Mouse (Mus musculus) ES-CJ7 (cell line): ENCODE data around the gene Irak2.
A peak's percentile ranks its signal among the peaks of the same experiment; 100 is the strongest.

Experiments
- DNase-seq: peaks from one replicate; pipeline ENCODE4 v3.0.0; 2011; ENCODE audit warnings: low read depth, low spot score

Irak2 gene

GRCm38 (mm10) chr6:113638302-113639040 lies at the start of gene Irak2:
TSS of gene Irak2 (plus strand) at chr6:113638467.
- peak; percentile 96 for DNase-seq

GRCm38 (mm10) chr6:113592637-113593036 lies 45.6 kb upstream of the Irak2 start:
- no peak for DNase-seq

- no peak for DNase-seq
These were observed 40.3 kb upstream of the Irak2 start for GRCm38 (mm10) chr6:113597945-113598344.

GRCm38 (mm10) chr6:113599833-113600232 lies 38.4 kb upstream of the Irak2 start:
- no peak for DNase-seq

GRCm38 (mm10) chr6:113600543-113601139 lies 37.6 kb upstream of the Irak2 start, which contains the start of gene Fancd2os:
TSS of gene Fancd2os (minus strand) at chr6:113600715.
- DNase-seq, result peak; percentile 94

- DNase-seq, result peak; percentile 67
These were observed 35.4 kb upstream of the Irak2 start for GRCm38 (mm10) chr6:113602821-113603220.

- no peak for DNase-seq
These were observed 34.3 kb upstream of the Irak2 start for GRCm38 (mm10) chr6:113603993-113604392.

- DNase-seq, result peak; percentile 98
These were observed 33.6 kb upstream of the Irak2 start, which contains the start of gene Brk1 for GRCm38 (mm10) chr6:113604432-113605223. TSS of gene Brk1 (plus strand) at chr6:113604772.

GRCm38 (mm10) chr6:113605224-113605545 lies 33.1 kb upstream of the Irak2 start:
- DNase-seq, result no peak

GRCm38 (mm10) chr6:113608871-113609270 lies 29.4 kb upstream of the Irak2 start:
- DNase-seq, result no peak

- no peak for DNase-seq
These were observed 29.0 kb upstream of the Irak2 start for GRCm38 (mm10) chr6:113609293-113609692.

- no peak for DNase-seq
These were observed 25.9 kb upstream of the Irak2 start for GRCm38 (mm10) chr6:113612258-113612969.

- DNase-seq, result no peak
These were observed 24.1 kb upstream of the Irak2 start for GRCm38 (mm10) chr6:113614152-113614551.

GRCm38 (mm10) chr6:113614997-113615396 lies 23.3 kb upstream of the Irak2 start:
- DNase-seq, result no peak

- no peak for DNase-seq
These were observed 22.8 kb upstream of the Irak2 start for GRCm38 (mm10) chr6:113615489-113615888.

- peak; percentile 37 for DNase-seq
These were observed 14.9 kb upstream of the Irak2 start for GRCm38 (mm10) chr6:113623386-113623785.

GRCm38 (mm10) chr6:113623941-113624751 lies 14.1 kb upstream of the Irak2 start, which contains the start of gene Vhl:
TSS of gene Vhl (plus strand) at chr6:113623959.
- peak; percentile 79 for DNase-seq

- peak; percentile 34 for DNase-seq
These were observed 13.1 kb upstream of the Irak2 start for GRCm38 (mm10) chr6:113624989-113625770.

GRCm38 (mm10) chr6:113630322-113630721 lies 7.9 kb upstream of the Irak2 start:
- DNase-seq, result no peak

GRCm38 (mm10) chr6:113632863-113633262 lies 5.4 kb upstream of the Irak2 start:
- DNase-seq, result no peak
